Mouse (Mus musculus): ENCODE results near the gene Tas1r3. TPM values are rescaled to one million over a fixed set of nuclear protein-coding genes. Genes with fewer than 3 reads are reported as not detected.

Tas1r3 gene
- polyA plus RNA-seq, 1 experiment from 2014 or later: 0.16 TPM

DNA sequence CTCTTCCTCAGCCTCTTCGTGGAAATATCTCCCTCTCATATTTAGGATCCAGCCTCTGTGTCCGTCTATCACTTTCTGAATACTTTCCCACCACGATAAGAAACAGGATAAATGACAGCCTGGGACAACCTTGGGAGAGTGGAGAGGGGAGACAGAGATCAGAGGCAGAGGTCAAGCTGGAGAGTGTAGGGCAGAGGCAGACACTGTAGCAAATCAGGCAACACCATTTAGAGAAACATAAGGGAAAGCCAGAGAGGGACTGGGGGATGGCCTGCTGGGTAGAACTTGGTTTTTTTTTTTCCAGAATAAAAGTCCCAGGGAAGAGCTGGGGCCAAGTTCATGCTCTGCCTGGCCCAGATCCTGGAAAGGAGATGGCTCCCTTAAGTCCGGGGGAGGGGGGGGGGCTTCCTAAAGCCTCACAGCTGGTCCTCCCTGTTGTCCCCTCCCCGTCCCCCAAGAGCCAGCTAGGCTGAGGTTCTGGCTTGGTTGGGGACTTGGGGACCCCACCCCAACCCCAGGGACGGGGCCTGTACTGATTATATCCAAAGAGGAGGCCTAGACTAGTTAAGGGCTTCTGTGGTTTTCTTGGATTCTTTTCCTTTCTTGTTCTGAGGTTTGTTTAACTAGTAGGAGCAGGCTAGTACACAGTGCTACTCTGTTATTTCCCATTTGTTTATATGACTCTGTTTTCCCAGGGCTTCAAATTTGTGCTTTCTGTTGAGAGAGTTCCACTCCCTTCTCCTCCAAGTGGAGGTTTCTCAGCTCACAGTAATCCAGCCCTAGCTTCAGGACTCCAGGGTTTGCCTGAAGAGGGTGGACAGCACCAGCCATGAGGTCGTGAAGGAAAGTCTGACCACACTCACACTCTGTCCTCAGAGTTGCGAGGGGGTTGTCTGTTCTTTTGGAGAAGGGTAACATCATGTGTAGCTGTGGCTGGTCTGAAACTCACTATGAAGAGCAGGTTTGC lies 24.7 kb downstream of the Tas1r3 start:
- H3K4me3 ChIP-seq (ENCODE audit: low read depth, low read length): peak overlapping the region; percentile 13; the same call in 1 of the 2 replicates
- H3K9me3 ChIP-seq (ENCODE audit: low read depth, low read length): no peaks in the 10 kb centered on the region
- ATAC-seq (ENCODE audit: insufficient read depth) (peak; percentile 28), DNase-seq (peak; percentile 86)
- peak overlapping the region; percentile 96 for H3K27ac ChIP-seq (ENCODE audit: low read depth)
- WGBS: 29% methylated on average over 8 of the region's 8 CpGs
- no peak overlapping the region for H3K9ac ChIP-seq
- no peak for TF ChIP-seq CTCF (IDR thresholded peaks at IDR 0.05; ENCODE audit: low read depth)
- peaks cover 19% of the 10 kb centered on the region; the same call in 1 of the 2 replicates for H3K36me3 ChIP-seq (ENCODE audit: insufficient read depth)
- H3K4me2 ChIP-seq: peak overlapping the region; percentile 96
- 0 out of 2 replicates have a peak, but pooled peaks cover 3% of the 10 kb centered on the region for H3K27me3 ChIP-seq (ENCODE audit: insufficient read depth, low read length)
- H3K4me1 ChIP-seq (ENCODE audit: insufficient read depth): peaks cover 33% of the 10 kb centered on the region

- Histone ChIP-seq H3K9me3 (ENCODE audit: low read depth, low read length) (no peaks in the 10 kb centered on the region), H3K4me2 (peak overlapping the region; percentile 96), H3K27ac (ENCODE audit: low read depth) (peak overlapping the region; percentile 96), H3K4me1 (ENCODE audit: insufficient read depth) (peaks cover 33% of the 10 kb centered on the region), H3K9ac (no peak overlapping the region), H3K4me3 (ENCODE audit: low read depth, low read length) (no peak overlapping the region), H3K36me3 (ENCODE audit: insufficient read depth) (peaks cover 19% of the 10 kb centered on the region), H3K27me3 (ENCODE audit: insufficient read depth, low read length) (0 out of 2 replicates have a peak, but pooled peaks cover 3% of the 10 kb centered on the region)
- DNase-seq (peak; percentile 67), ATAC-seq (ENCODE audit: insufficient read depth) (no peak)
- no peak for TF ChIP-seq CTCF (IDR thresholded peaks at IDR 0.05; ENCODE audit: low read depth)
- 43% methylated on average over 11 of the region's 11 CpGs for WGBS
Observed at GRCm38 (mm10) chr4:155837404-155838010, 25.7 kb downstream of the Tas1r3 start.

GRCm38 (mm10) chr4:155833836-155834235 lies 29.3 kb downstream of the Tas1r3 start:
- peak; percentile 44 for ATAC-seq (ENCODE audit: insufficient read depth)
- Histone ChIP-seq H3K4me3 (ENCODE audit: low read depth, low read length) (no peak overlapping the region), H3K27ac (ENCODE audit: low read depth) (peak overlapping the region; percentile 82), H3K9me3 (ENCODE audit: low read depth, low read length) (no peaks in the 10 kb centered on the region), H3K9ac (no peak overlapping the region), H3K27me3 (ENCODE audit: insufficient read depth, low read length) (no peaks in the 10 kb centered on the region), H3K4me1 (ENCODE audit: insufficient read depth) (peaks cover 16% of the 10 kb centered on the region), H3K36me3 (ENCODE audit: insufficient read depth) (peaks cover 10% of the 10 kb centered on the region), H3K4me2 (peak overlapping the region; percentile 40)
- 12% methylated on average over 2 of the region's 2 CpGs for WGBS
- TF ChIP-seq CTCF (IDR thresholded peaks at IDR 0.05; ENCODE audit: low read depth): peak; percentile 83
- DNase-seq: peak; percentile 94

DNA sequence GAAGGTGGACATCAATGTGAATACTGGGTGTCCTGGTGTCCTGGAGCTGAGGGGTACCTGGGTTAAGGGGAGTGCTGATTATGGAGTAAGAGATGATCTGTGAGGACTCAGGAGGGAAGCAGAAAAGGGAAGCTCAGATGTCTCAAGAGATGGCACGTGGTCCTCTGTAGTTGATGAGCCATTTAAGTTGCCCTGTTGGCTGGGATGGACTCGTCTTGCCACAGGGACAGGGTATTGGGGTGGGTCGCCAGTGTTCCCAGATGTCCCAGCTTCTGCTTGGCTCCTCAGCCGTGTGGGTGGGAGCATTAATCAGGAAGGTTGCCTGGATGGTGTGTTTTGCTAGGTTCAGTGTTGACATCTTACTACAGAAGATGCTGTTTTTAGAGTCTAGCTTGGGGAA lies 29.9 kb downstream of the Tas1r3 start:
- WGBS: 81% methylated on average over 4 of the region's 4 CpGs
- Histone ChIP-seq H3K27ac (ENCODE audit: low read depth) (no peak overlapping the region), H3K9ac (no peak overlapping the region; the same call in 1 of the 2 replicates), H3K27me3 (ENCODE audit: insufficient read depth, low read length) (no peaks in the 10 kb centered on the region), H3K4me2 (peak overlapping the region; percentile 93; the same call in 1 of the 2 replicates), H3K9me3 (ENCODE audit: low read depth, low read length) (no peaks in the 10 kb centered on the region), H3K36me3 (ENCODE audit: insufficient read depth) (peaks cover 14% of the 10 kb centered on the region), H3K4me3 (ENCODE audit: low read depth, low read length) (no peak overlapping the region), H3K4me1 (ENCODE audit: insufficient read depth) (peaks cover 13% of the 10 kb centered on the region; the same call in 1 of the 2 replicates)
- ATAC-seq (ENCODE audit: insufficient read depth): no peak
- no peak for DNase-seq
- no peak for TF ChIP-seq CTCF (IDR thresholded peaks at IDR 0.05; ENCODE audit: low read depth)

GRCm38 (mm10) chr4:155832321-155832720 lies 30.8 kb downstream of the Tas1r3 start:
- no peak for ATAC-seq (ENCODE audit: insufficient read depth)
- Histone ChIP-seq H3K36me3 (ENCODE audit: insufficient read depth) (peaks cover 19% of the 10 kb centered on the region), H3K27me3 (ENCODE audit: insufficient read depth, low read length) (no peaks in the 10 kb centered on the region), H3K4me3 (ENCODE audit: low read depth, low read length) (peak overlapping the region; percentile 77), H3K27ac (ENCODE audit: low read depth) (peak overlapping the region; percentile 85; the same call in 1 of the 2 replicates), H3K9me3 (ENCODE audit: low read depth, low read length) (no peaks in the 10 kb centered on the region), H3K9ac (peak overlapping the region; percentile 88), H3K4me1 (ENCODE audit: insufficient read depth) (peaks cover 7% of the 10 kb centered on the region; the same call in 1 of the 2 replicates), H3K4me2 (peak overlapping the region; percentile 93)
- DNase-seq: no peak
- WGBS: 50% methylated on average over 10 of the region's 10 CpGs
- TF ChIP-seq CTCF (IDR thresholded peaks at IDR 0.05; ENCODE audit: low read depth): no peak

- TF ChIP-seq CTCF (IDR thresholded peaks at IDR 0.05; ENCODE audit: low read depth): no peak
- Histone ChIP-seq H3K4me1 (ENCODE audit: insufficient read depth) (peaks cover 7% of the 10 kb centered on the region; the same call in 1 of the 2 replicates), H3K36me3 (ENCODE audit: insufficient read depth) (peaks cover 24% of the 10 kb centered on the region), H3K9ac (peak overlapping the region; percentile 88), H3K9me3 (ENCODE audit: low read depth, low read length) (no peaks in the 10 kb centered on the region), H3K4me2 (peak overlapping the region; percentile 93), H3K27me3 (ENCODE audit: insufficient read depth, low read length) (no peaks in the 10 kb centered on the region), H3K4me3 (ENCODE audit: low read depth, low read length) (peak overlapping the region; percentile 77), H3K27ac (ENCODE audit: low read depth) (peak overlapping the region; percentile 85)
- under 1% methylated on average over 25 of the region's 25 CpGs for WGBS
- ATAC-seq (ENCODE audit: insufficient read depth) (peak; percentile 13; the same call in 1 of the 2 replicates), DNase-seq (no peak)
Observed at GRCm38 (mm10) chr4:155831831-155832230, 31.3 kb downstream of the Tas1r3 start.
